Mouse (Mus musculus) heart, adult 18-20 months (tissue): ENCODE results near the gene Lingo1. TPM values are rescaled to one million over a fixed set of nuclear protein-coding genes. Genes with fewer than 3 reads are reported as not detected.

Experiments used
- DNase-seq, 2 experiments: peaks; one replicate each; pipeline ENCODE4 v3.0.0; 2021 to 2022; ENCODE audit warnings: mixed read lengths in 1 of 2
- total RNA-seq, 2 experiments: library from RNA; stranded (reverse); gene quantifications; 2 replicates each; pipeline ENCODE4 v1.2.3; 2021

Lingo1 gene
- total RNA-seq, 2 experiments from 2014 or later: 1.0 to 1.1 TPM

DNA sequence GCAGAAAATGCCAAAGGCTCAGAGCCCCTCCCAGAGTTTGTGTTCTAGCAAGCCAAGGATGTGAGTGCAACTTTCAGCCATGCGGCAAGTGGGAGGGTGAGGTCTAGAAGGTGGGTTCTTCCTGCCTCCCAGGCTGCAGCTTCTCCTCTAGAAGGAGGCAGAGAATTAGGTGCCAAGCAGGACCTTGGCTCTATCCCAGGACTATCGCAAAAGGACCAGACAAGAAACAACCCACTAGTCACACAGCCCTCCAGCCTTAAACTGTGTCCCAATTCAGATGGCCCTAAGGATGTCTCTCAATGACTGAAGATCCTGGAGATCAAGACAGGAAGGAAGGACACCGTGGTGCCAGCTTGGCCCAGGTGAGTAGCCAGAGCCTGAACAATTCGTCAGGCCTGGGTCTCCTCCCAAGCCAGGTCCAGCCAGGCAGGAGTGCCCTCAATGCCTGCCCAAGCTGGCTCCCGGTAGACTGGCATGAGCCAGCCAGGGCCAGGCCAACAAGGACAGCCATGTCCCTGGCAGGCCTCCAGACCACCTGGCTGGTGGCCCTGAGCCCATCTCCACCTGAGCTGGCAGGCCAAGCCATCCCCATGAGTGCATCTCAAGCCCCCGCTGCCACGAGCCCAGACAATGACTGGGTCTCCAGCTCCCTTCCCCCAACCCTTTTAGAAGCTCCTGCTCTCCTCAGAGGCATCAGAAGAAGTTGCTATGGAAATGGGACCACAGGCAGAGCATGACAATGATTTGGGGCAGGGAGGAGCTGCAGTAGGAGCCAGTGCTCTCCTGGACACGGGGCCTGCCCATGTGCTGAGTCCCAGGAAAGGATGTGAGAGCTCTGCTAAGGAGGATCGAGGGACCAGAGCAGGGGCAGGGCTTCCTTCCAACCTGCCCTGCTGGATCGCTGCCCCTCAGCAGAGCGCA is 19.1 kb downstream of the Lingo1 start:
- DNase-seq: no peak

DNA sequence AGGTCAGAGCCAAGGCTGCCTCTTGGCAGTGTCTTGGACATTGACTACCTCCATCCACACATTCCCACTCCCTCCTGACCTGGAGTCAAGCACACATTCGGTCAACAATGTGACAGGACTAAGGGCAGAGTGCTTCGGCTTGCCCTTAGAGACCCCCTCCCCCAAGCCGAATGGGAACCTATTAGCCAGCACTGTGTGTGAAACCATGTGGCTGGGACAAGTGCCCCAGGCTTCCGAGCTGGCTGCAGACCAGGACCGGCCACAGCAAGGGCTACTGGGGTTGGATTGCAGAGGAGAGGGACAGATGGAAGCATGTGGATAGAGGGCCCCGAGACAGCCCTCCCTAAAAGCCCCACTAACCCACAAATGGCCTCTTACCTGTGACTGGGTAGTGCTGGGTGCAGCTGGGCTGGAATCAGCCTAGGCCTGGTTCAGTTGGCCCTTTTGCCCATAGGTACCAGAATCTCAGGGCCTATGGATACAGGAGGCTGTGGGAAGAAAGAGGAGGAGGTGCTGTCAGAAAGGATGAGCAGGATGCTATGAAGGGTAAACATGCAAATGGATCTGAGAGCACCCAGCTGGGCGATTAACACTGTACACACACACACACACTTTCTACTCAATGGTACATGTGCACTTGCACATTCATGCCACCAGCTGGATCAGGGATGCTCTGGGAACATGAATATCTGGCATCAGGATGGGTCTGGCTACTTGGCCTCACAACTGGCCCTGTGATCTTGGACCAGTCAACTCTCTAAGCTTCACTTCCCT is 20.9 kb downstream of the Lingo1 start:
- DNase-seq: no peak

- peak; percentile 12 to 64 for DNase-seq
Observed at GRCm38 (mm10) chr9:56774231-56774630, 22.0 kb downstream of the Lingo1 start.

- no peak for DNase-seq
Observed at GRCm38 (mm10) chr9:56773666-56774065, 22.6 kb downstream of the Lingo1 start.

GRCm38 (mm10) chr9:56767653-56768136 is 28.6 kb downstream of the Lingo1 start:
- DNase-seq: peak; percentile 6 to 8

DNA sequence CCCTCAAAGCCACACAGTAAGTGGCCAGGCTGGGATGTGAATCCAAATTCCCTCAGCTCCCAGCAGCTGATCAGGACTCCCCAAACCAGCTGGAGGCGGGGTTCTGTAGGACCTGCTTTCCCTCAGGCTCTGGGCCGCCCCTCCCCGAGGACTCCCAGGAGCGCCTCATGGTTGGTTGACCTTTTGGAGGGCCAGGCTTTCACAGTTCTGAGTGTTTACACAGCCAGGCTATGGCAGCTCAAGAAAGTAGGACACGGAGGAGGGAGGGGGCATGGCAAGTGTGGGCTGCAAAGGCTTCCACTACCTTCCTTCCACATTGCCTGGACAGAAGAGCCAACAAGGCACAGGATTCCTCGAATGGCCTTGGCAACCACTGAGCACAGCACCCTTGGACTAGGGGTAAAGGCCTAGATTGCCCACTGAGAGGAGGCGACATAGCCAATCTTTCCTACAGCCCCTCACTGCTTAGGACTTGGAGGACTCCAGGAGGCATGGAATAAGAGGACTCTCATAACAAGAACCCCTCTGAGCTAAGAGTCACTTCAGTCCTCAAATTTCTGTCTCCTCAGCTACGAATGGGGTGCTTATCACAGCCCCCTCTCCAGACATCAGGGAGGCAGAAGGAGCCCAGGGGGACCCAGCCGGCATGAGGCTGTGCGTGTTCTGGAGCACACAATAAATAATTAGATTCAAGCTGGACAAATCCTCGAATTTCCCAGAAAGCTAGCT is 29.5 kb downstream of the Lingo1 start:
- no peak for DNase-seq

DNA sequence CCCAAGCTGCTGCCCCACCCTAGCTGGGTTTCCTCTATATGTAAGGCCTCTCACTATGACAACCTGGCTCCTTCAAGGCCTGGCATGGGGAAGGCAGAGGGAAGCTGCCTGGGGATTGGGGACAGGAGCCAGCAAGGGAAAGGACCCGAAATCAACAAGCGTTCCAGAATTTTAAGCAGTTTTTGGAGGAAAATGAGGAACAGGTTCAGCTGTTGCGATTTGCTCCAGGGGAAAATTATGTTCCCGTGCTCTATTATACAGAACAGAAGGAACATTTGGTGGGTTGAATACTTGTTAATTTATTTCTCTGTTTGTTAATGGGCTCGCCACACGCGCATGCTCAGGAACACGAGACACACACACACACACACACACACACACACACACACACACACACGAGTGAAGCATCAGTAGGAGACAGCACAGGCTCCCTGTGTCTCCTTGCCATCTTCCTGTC is 34.1 kb downstream of the Lingo1 start:
- no peak for DNase-seq

DNA sequence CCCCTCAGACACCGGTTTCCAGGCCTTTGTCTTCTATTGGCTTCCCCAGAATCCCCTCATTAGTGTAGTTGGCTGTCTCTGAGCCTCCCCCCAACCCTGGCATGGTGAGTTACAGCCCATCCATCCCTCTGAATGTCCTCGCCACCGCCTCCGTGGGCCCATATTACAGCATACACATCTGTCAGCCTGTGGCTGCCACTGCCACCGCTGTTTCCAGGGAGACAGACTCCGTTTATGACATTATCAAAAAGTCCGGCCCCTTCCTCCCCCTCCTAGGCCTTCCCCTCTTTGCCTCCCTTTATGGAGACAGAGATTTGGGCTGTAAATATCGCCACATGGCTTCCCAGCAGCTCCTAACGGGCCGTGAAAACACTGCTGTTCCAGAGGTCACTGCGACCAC is 38.5 kb downstream of the Lingo1 start:
- DNase-seq: no peak

DNA sequence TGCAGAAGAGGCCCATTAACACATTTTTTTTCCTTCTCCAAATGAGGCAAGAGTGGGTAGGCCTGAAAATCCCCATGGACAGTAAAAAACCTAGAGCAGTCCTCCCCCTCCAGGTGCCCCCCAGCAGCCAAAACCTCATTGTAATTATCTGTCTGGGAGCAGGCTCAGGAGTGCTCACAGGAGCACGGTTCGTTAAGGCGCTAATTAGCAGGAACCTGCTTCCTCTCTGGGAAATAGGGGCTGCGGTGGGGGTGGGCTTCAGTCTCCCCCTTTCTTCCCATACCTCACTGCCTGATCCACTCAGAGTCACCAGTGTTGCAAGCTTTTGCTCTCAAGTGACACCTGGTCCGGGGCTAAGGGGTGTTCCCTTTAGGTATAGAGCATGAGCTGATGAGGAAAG is 41.1 kb downstream of the Lingo1 start:
- no peak for DNase-seq

DNA sequence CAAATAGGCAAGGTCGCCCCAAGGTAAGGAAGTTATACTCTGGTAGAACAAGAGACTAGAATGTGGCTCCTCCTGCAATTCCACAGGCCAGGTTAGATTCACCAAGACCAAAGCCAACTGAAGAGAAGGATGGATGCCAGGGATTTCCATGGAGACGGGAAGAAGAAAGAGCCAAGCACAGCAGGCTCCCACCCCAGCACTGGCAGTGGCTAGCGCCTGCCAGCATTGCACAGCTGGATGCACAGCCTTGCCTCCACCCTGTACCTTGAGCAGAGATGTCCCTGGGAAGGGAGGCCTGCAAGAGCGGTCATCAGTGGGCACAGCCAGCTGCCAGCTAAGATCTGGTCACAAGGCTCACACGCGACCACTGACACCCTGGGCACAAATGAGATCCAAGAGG is 42.9 kb downstream of the Lingo1 start:
- no peak for DNase-seq

- DNase-seq: no peak
Observed at GRCm38 (mm10) chr9:56748056-56748455, 48.2 kb downstream of the Lingo1 start.

DNA sequence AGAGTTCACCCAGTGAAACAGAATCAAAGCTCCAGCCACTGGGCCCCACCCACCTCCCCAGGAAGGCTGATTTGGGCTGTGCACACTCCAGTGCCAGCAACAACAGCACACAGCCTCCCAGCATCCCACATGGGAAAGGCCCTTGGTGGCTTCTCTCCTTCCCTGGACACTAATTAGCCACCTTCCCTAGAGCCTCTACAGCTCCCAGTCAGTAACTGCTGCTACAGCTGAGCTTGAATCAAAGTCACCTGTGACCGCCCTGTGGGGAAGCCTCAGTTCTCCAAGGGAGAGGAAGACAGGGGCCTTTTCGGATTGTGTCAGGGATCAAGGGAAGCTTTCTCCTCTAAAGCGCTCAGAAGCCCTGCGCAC is 49.4 kb downstream of the Lingo1 start:
- DNase-seq: no peak

DNA sequence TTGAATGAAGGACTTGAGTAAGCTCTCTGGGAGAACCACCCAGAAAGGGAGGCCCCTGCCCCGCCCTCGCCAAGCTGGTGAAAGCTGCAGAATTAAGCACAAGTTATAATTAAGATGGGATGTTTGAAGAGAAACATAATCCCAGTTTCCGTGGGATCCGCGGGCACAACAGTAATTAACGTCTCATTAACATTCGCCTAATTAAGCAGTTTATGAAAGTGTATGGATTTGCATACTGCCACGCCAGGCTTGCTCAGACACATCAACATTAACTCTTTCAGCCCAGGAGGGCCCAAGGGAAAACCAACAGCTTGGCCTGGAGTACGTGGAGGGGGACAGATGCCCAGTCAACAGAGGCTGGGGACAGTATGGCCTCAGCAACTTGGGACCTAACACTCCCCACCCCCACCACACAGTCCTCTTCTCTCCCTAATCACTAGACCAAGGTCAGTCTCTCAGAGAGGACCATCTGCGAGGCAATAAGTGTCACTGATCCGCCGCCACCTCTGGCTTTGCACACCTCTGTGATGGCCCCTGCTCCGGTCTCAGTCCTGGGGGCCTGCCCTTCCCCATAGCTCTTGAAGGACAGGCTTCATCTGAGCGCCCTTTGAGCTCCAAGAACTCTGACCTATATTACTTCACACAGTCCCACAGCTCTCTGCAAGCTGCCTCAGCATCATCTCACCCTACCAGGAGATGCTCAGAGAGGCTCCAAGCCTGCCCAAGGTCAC is 49.9 kb downstream of the Lingo1 start:
- no peak for DNase-seq

- DNase-seq: peak in 1 of 2 experiments; percentile 16
Observed at GRCm38 (mm10) chr9:56744369-56744768, 51.9 kb downstream of the Lingo1 start.

- no peak for DNase-seq
Observed at GRCm38 (mm10) chr9:56739181-56739737, 57.0 kb downstream of the Lingo1 start.

DNA sequence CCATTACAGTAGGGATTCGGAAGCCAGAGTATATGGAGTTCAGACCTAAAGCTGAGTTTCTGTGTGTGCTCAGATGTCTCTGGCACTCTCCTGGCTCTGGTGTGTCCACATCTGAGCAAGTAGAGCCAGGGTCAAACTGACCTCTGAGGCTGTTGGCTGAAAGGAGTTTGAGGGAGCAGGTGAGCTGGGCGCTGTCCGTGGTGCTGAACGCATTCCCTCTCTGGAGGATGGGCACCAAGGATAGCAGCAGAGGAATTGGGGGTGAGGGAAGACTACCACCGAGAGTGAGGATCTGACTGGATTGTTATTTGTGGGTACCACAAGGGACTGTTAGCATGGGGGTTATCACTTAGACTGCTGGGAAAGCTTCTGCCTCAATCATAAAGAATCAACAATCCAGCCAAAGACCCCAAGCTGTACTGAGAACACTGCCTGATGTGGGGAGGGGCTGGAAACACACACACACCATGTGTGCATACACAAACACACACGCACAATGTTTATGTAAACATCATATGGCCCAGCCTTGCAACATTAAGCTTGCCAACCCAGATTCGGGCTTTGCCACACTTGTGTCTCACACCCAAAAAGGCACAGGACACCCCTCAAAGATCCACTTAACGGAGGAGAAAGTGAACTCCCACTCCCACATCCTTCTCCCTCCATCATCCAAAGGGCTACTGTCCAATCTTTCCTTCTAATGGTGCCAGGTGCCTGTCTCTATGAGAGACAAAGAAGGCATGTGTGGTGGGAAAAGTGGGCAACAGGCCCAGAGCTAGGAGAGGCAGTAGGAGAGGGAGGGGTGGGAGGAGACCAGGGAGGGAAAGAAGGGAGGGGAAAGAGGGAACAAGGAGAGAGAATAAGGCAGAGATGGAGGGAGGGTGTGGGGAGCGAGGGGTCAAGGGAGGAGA is 57.8 kb downstream of the Lingo1 start:
- peak; percentile 22 to 62 for DNase-seq

- no peak for DNase-seq
Observed at GRCm38 (mm10) chr9:56734398-56734797, 61.9 kb downstream of the Lingo1 start.

DNA sequence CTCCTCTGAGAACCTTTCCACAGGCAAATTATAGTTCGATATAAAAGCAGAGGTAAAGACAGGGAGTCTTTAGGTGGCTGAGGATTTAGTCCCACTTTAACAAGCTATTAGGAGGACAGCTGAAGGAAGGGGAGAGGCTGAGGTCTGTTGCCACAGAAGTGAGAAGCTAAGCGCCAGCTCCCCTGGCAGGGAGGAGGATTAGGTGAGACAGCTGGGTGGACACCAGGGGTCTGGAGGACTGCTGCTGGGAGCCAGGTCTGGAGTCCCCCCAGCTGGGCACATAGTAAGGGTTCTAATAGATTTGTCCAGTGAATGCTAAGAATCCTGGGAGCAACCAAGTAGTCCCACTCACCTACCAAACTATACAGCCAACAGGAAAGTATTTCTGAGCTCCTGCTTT is 65.3 kb downstream of the Lingo1 start:
- DNase-seq: no peak

DNA sequence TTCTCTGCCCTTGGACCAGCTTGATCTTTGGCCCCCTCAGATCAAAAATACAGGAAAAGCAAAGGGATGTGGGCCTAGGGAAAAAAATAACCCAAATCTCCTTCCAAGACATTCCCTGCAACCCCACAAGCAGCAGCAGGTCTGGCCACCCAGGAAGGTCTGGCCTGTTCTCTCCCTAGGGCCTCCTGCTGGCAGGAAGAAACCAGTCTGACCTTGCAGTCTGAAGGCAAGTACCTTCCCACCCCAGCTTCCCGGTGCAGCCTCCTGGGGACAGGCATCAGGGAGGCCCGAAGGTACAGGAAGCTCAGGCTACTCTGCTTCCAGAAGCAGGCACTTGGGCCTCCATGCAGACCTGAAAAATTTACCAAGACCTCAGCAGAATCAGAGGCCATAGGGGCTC is 67.1 kb downstream of the Lingo1 start:
- no peak for DNase-seq
